Mouse (Mus musculus): Measurements from ENCODE around the gene Hoxb3. TPM values are rescaled to one million over a fixed set of nuclear protein-coding genes. Genes with fewer than 3 reads are reported as not detected.
A peak's percentile ranks its signal among the peaks of the same experiment; 100 is the strongest.

Hoxb3 gene
- total RNA-seq, 4 experiments from 2014 or later: 19.4 to 61.4 (median 27.9) TPM

GRCm38 (mm10) chr11:96302381-96303150 is 20.6 kb upstream of the Hoxb3 start:
- no peak for DNase-seq

GRCm38 (mm10) chr11:96303151-96304099 is 19.7 kb upstream of the Hoxb3 start, which contains the start of gene Hoxb5:
TSS of gene Hoxb5 (plus strand) at chr11:96303336.
- DNase-seq: peak; percentile 89

- DNase-seq: no peak
Observed at GRCm38 (mm10) chr11:96304381-96305195, 18.5 kb upstream of the Hoxb3 start.

GRCm38 (mm10) chr11:96305505-96306182 is 17.5 kb upstream of the Hoxb3 start:
- DNase-seq: no peak

- no peak for DNase-seq
Observed at GRCm38 (mm10) chr11:96306183-96306907, 16.8 kb upstream of the Hoxb3 start.

GRCm38 (mm10) chr11:96306908-96307269 is 16.2 kb upstream of the Hoxb3 start:
- no peak for DNase-seq

GRCm38 (mm10) chr11:96308763-96309162 is 14.4 kb upstream of the Hoxb3 start:
- no peak for DNase-seq

GRCm38 (mm10) chr11:96309288-96309687 is 13.8 kb upstream of the Hoxb3 start:
- no peak for DNase-seq

- DNase-seq: no peak
Observed at GRCm38 (mm10) chr11:96310183-96310938, 12.8 kb upstream of the Hoxb3 start.

- DNase-seq: no peak
Observed at GRCm38 (mm10) chr11:96311097-96311496, 12.0 kb upstream of the Hoxb3 start.

- DNase-seq: no peak
Observed at GRCm38 (mm10) chr11:96311520-96312417, 11.4 kb upstream of the Hoxb3 start.

GRCm38 (mm10) chr11:96313134-96313533 is 10.0 kb upstream of the Hoxb3 start:
- no peak for DNase-seq

GRCm38 (mm10) chr11:96313806-96314428 is 9.2 kb upstream of the Hoxb3 start:
- DNase-seq: no peak

- DNase-seq: no peak
Observed at GRCm38 (mm10) chr11:96314671-96315343, 8.3 kb upstream of the Hoxb3 start.

- no peak for DNase-seq
Observed at GRCm38 (mm10) chr11:96315344-96315681, 7.8 kb upstream of the Hoxb3 start.

- DNase-seq: no peak
Observed at GRCm38 (mm10) chr11:96316696-96317607, 6.2 kb upstream of the Hoxb3 start.
